Mouse (Mus musculus) cerebellum, adult 9-11 months (tissue): ENCODE measurements at regions not wholly inside any gene's neighbourhood (a gene's known extent, or its start where the extent isn't known, plus 50 kb on each side); places are given as distances from the start of the nearest gene placed in this dataset.

Source experiments
- DNase-seq: peaks from one replicate; pipeline ENCODE4 v3.0.0; 2022

GRCm38 (mm10) chr1:132820136-132820535 is 59.9 kb upstream of the Lrrn2 start:
- DNase-seq = no peak

- DNase-seq = no peak
Observed at GRCm38 (mm10) chr1:132818296-132818695, 61.8 kb upstream of the Lrrn2 start.

GRCm38 (mm10) chr1:132817366-132817765 is 62.7 kb upstream of the Lrrn2 start:
- no peak for DNase-seq

- DNase-seq = no peak
Observed at GRCm38 (mm10) chr1:132805543-132805942, 63.9 kb upstream of the Nfasc start.

GRCm38 (mm10) chr1:132803842-132804241 is 62.2 kb upstream of the Nfasc start:
- DNase-seq = peak; percentile 60

GRCm38 (mm10) chr1:132802380-132802779 is 60.8 kb upstream of the Nfasc start:
- peak; percentile 51 for DNase-seq

GRCm38 (mm10) chr1:132800285-132800684 is 58.7 kb upstream of the Nfasc start:
- DNase-seq = no peak

GRCm38 (mm10) chr1:132799258-132799657 is 57.7 kb upstream of the Nfasc start:
- no peak for DNase-seq

- DNase-seq = no peak
Observed at GRCm38 (mm10) chr1:132794462-132794861, 52.9 kb upstream of the Nfasc start.
